ENCODE assay signal across 33 mouse cellular contexts in genomic region chrX:169178634-169179033, GRCm38 (mm10). TPM values are rescaled to one million over a fixed set of nuclear protein-coding genes. Genes with fewer than 3 reads are reported as not detected.
DNase-seq lines count a peak whose midpoint lies in the region; ATAC-seq and TF ChIP-seq lines count a peak whose summit lies in the region.
"Had no signal": no experiment of that assay in that cellular context is flagged by ENCODE, and none has a peak within 500 bp of the region (broad histone marks: within the 10 kb centered on the region; RNA-seq: fewer than 3 reads in every experiment).

No protein-coding gene starts in this region.

- ATAC-seq in frontal cortex, adult (ENCODE audit: low TSS enrichment): no peak
- ATAC-seq: forebrain, postnatal 0 days; inflammation-experienced regulatory T-cells, adult 6 months; midbrain, embryonic 13.5 days had no signal

- H3K4me3 ChIP-seq in gastrocnemius, adult 2 months: no peak overlapping the region
- H3K4me3 ChIP-seq: embryonic facial prominence, embryonic 10.5 days; embryonic facial prominence, embryonic 15.5 days; forebrain, embryonic 12.5 days; heart, adult 2 months; hindbrain, embryonic 15.5 days; megakaryocyte, embryonic 14.5 days; midbrain, embryonic 13.5 days; neural tube, embryonic 13.5 days had no signal

- no peak for TF ChIP-seq CTCF in gastrocnemius, adult 2 months (IDR thresholded peaks at IDR 0.05)

- H3K27ac ChIP-seq in gastrocnemius, adult 2 months: no peak overlapping the region
- H3K27ac ChIP-seq: embryonic facial prominence, embryonic 10.5 days; embryonic facial prominence, embryonic 15.5 days; forebrain, embryonic 12.5 days; heart, adult 2 months; hindbrain, embryonic 15.5 days; midbrain, embryonic 13.5 days; neural tube, embryonic 13.5 days had no signal

- peak; percentile 21 for DNase-seq in gastrocnemius, adult 2 months
- no peak for DNase-seq in gastrocnemius, postnatal 4 days (ENCODE audit: low spot score in 2 of 2)
- peak; percentile 6 to 35 for DNase-seq in heart, adult 9 months (ENCODE audit: low spot score in 2 of 2)
- no peak for DNase-seq in heart, postnatal 25 days (ENCODE audit: low spot score)
- DNase-seq in adipocyte (ENCODE audit: low spot score): peak; percentile 40
- DNase-seq in heart, postnatal 36 days: peak; percentile 6 to 7
- DNase-seq in spleen, postnatal 4 days (ENCODE audit: low spot score in 2 of 2): no peak
- DNase-seq: B cell, adult 2 months; cerebellum, adult 8-10 months; cerebellum, postnatal 25 days; forebrain, postnatal 0 days; kidney, adult 11 months; kidney, postnatal 25 days; lung, postnatal 36 days; right cerebral cortex, postnatal 4 days had no signal

- intact Hi-C loops in gastrocnemius, adult 2 months (cut with DNase I): no loop called here
- intact Hi-C loops in heart, postnatal 25 days (cut with DNase I): no loop called here
- intact Hi-C loops in heart, postnatal 36 days (cut with DNase I): no loop called here

RNA-seq across cellular contexts. Expression of gene Amelx, which starts 8.4 kb away (rescaled TPM):
- not detected for total RNA-seq in gastrocnemius, adult 2 months (2021)
- not detected for total RNA-seq in gastrocnemius, postnatal 4 days (2021)
- not detected for total RNA-seq in heart, postnatal 25 days (2021)
- not detected for total RNA-seq in heart, postnatal 36 days (2021)
- total RNA-seq: adrenal gland, postnatal 4 days; CH12.LX; ES-E14; forebrain, postnatal 0 days; heart, adult 2 months; hematopoietic stem cell, adult 5-6 weeks; layer of hippocampus, adult 18-20 months; layer of hippocampus, postnatal 10 days; left cerebral cortex, adult 18-20 months; left cerebral cortex, postnatal 14 days had no signal

Comparison
In these comparisons a context has a peak if more than half of its experiments do, and no peak if none do; other contexts are left out.
1. DNase-seq: peak in gastrocnemius, adult 2 months (single experiment), heart, adult 9 months (2 of 2), adipocyte (single experiment) and heart, postnatal 36 days (2 of 2); none in gastrocnemius, postnatal 4 days (0 of 2), heart, postnatal 25 days (single experiment) and spleen, postnatal 4 days (0 of 2).